8 mouse cellular contexts compared by ENCODE assay signal in genomic region chr12:98734246-98734879, GRCm38 (mm10). TPM values are rescaled to one million over a fixed set of nuclear protein-coding genes. Genes with fewer than 3 reads are reported as not detected.
DNase-seq lines count a peak whose midpoint lies in the region; ATAC-seq and TF ChIP-seq lines count a peak whose summit lies in the region.

No protein-coding gene starts in this region.

- peak overlapping the region; percentile 80 for H3K4me2 ChIP-seq in forebrain, embryonic 12.5 days
- peak overlapping the region; percentile 78 for H3K4me2 ChIP-seq in heart, postnatal 0 days (ENCODE audit: low read depth, low read length)
- peak overlapping the region; percentile 66 for H3K4me2 ChIP-seq in liver, embryonic 16.5 days (ENCODE audit: low read depth, low read length)
- H3K4me2 ChIP-seq in neural tube, embryonic 12.5 days (replicated peaks): peak overlapping the region; percentile 78
- peak overlapping the region; percentile 80 for H3K4me2 ChIP-seq in stomach, postnatal 0 days (replicated peaks; ENCODE audit: low read depth)

- peak overlapping the region; percentile 62 for H3K27ac ChIP-seq in forebrain, embryonic 12.5 days
- H3K27ac ChIP-seq in heart, postnatal 0 days (ENCODE audit: low read depth): no peak overlapping the region; the same call in 1 of the 2 replicates
- H3K27ac ChIP-seq in liver, embryonic 16.5 days (ENCODE audit: low read length): no peak overlapping the region
- no peak overlapping the region for H3K27ac ChIP-seq in neural tube, embryonic 12.5 days
- H3K27ac ChIP-seq in stomach, postnatal 0 days (replicated peaks): peak overlapping the region; percentile 83; the same call in 1 of the 2 replicates

- no peak for TF ChIP-seq CTCF in E14TG2a.4 (conservative IDR thresholded peaks at IDR 0.05; ENCODE audit: low read length)
- TF ChIP-seq CTCF in heart, postnatal 0 days (IDR thresholded peaks at IDR 0.05; ENCODE audit: low read depth): no peak
- peak; percentile 24 for TF ChIP-seq CTCF in stomach, postnatal 0 days (IDR thresholded peaks at IDR 0.05; ENCODE audit: low read depth)

- peak overlapping the region; percentile 76 for H3K4me3 ChIP-seq in E14TG2a.4 (replicated peaks; ENCODE audit: low read length)
- H3K4me3 ChIP-seq in forebrain, embryonic 12.5 days (replicated peaks): peak overlapping the region; percentile 59
- peak overlapping the region; percentile 68 for H3K4me3 ChIP-seq in heart, postnatal 0 days (ENCODE audit: low read depth, low read length)
- H3K4me3 ChIP-seq in liver, embryonic 16.5 days (ENCODE audit: low read depth, low read length): peak overlapping the region; percentile 60
- peak overlapping the region; percentile 59 for H3K4me3 ChIP-seq in neural tube, embryonic 12.5 days
- peak overlapping the region; percentile 71 for H3K4me3 ChIP-seq in stomach, postnatal 0 days (ENCODE audit: low read depth, low read length)

- peak; percentile 89 for ATAC-seq in forebrain, embryonic 12.5 days (ENCODE audit: low FRiP score)
- peak; percentile 76 for ATAC-seq in heart, postnatal 0 days (ENCODE audit: insufficient read depth, low read depth)
- ATAC-seq in liver, embryonic 16.5 days (ENCODE audit: low read depth): peak; percentile 83
- peak; percentile 86 for ATAC-seq in neural tube, embryonic 12.5 days (ENCODE audit: low FRiP score, low read depth)
- peak; percentile 89 for ATAC-seq in stomach, postnatal 0 days (ENCODE audit: low FRiP score, low TSS enrichment)

- TF ChIP-seq EP300 in heart, postnatal 0 days (IDR thresholded peaks at IDR 0.05; ENCODE audit: low read depth): no peak
- no peak for TF ChIP-seq EP300 in stomach, postnatal 0 days (optimal IDR thresholded peaks at IDR 0.05)

- peak overlapping the region; percentile 69 for H3K9ac ChIP-seq in forebrain, embryonic 12.5 days
- peak overlapping the region; percentile 57 for H3K9ac ChIP-seq in heart, postnatal 0 days (replicated peaks; ENCODE audit: low read depth, low read length)
- peak overlapping the region; percentile 61 for H3K9ac ChIP-seq in liver, embryonic 16.5 days (ENCODE audit: low read depth, low read length)
- H3K9ac ChIP-seq in neural tube, embryonic 12.5 days: peak overlapping the region; percentile 60
- peak overlapping the region; percentile 76 for H3K9ac ChIP-seq in stomach, postnatal 0 days (ENCODE audit: low read length)

- WGBS in forebrain, embryonic 12.5 days: 2% methylated on average over 30 of the region's 30 CpGs
- WGBS in heart, postnatal 0 days: under 1% methylated on average over 30 of the region's 30 CpGs
- WGBS in liver, embryonic 16.5 days (ENCODE audit: insufficient replicate concordance): 1% methylated on average over 30 of the region's 30 CpGs
- WGBS in neural tube, embryonic 12.5 days: under 1% methylated on average over 30 of the region's 30 CpGs
- WGBS in stomach, postnatal 0 days: under 1% methylated on average over 30 of the region's 30 CpGs

- H3K27me3 ChIP-seq in E14TG2a.4 (ENCODE audit: insufficient read depth, low read length): peaks cover 13% of the 10 kb centered on the region; the same call in 1 of the 2 replicates
- peaks cover 11% of the 10 kb centered on the region for H3K27me3 ChIP-seq in forebrain, embryonic 12.5 days
- H3K27me3 ChIP-seq in heart, postnatal 0 days (ENCODE audit: control insufficient read depth, insufficient read depth, low read length): no peaks in the 10 kb centered on the region
- H3K27me3 ChIP-seq in liver, embryonic 16.5 days (ENCODE audit: control insufficient read depth, insufficient read depth, low read depth, low read length): peaks cover 39% of the 10 kb centered on the region
- H3K27me3 ChIP-seq in neural tube, embryonic 12.5 days (replicated peaks): no peaks in the 10 kb centered on the region; the same call in 1 of the 2 replicates
- H3K27me3 ChIP-seq in stomach, postnatal 0 days (ENCODE audit: control insufficient read depth, insufficient read depth, low read length): no peaks in the 10 kb centered on the region

- H3K36me3 ChIP-seq in E14TG2a.4 (ENCODE audit: insufficient read depth, low read length): 0 out of 2 replicates have a peak, but pooled peaks cover 6% of the 10 kb centered on the region
- 0 out of 2 replicates have a peak, but pooled peaks cover 2% of the 10 kb centered on the region for H3K36me3 ChIP-seq in forebrain, embryonic 12.5 days (replicated peaks)
- no peaks in the 10 kb centered on the region; the same call in 1 of the 2 replicates for H3K36me3 ChIP-seq in heart, postnatal 0 days (replicated peaks; ENCODE audit: control insufficient read depth, insufficient read depth, low read length)
- no peaks in the 10 kb centered on the region for H3K36me3 ChIP-seq in liver, embryonic 16.5 days (ENCODE audit: control insufficient read depth, insufficient read depth)
- no peaks in the 10 kb centered on the region for H3K36me3 ChIP-seq in neural tube, embryonic 12.5 days
- H3K36me3 ChIP-seq in stomach, postnatal 0 days (ENCODE audit: control insufficient read depth, insufficient read depth, low read length): no peaks in the 10 kb centered on the region

- H3K9me3 ChIP-seq in E14TG2a.4 (ENCODE audit: low read length): no peaks in the 10 kb centered on the region
- no peaks in the 10 kb centered on the region for H3K9me3 ChIP-seq in forebrain, embryonic 12.5 days
- H3K9me3 ChIP-seq in heart, postnatal 0 days (replicated peaks; ENCODE audit: control insufficient read depth, low read length): no peaks in the 10 kb centered on the region
- H3K9me3 ChIP-seq in liver, embryonic 16.5 days (replicated peaks; ENCODE audit: control insufficient read depth, low read length): no peaks in the 10 kb centered on the region
- no peaks in the 10 kb centered on the region for H3K9me3 ChIP-seq in neural tube, embryonic 12.5 days
- no peaks in the 10 kb centered on the region for H3K9me3 ChIP-seq in stomach, postnatal 0 days (ENCODE audit: control insufficient read depth, low read length)

- DNase-seq in c-Kit-positive CD71-positive TER-119-positive erythroid progenitor cells, embryonic 14.5 days (ENCODE audit: low spot score): peak; percentile 76
- DNase-seq in heart, postnatal 0 days (ENCODE audit: low spot score): peak; percentile 87
- peak; percentile 91 to 93 for DNase-seq in kidney, postnatal 4 days
- DNase-seq in stomach, postnatal 0 days (ENCODE audit: low spot score): peak; percentile 88

- H3K4me1 ChIP-seq in E14TG2a.4 (replicated peaks; ENCODE audit: low read depth, low read length): peaks cover 46% of the 10 kb centered on the region
- H3K4me1 ChIP-seq in forebrain, embryonic 12.5 days: peaks cover 28% of the 10 kb centered on the region
- H3K4me1 ChIP-seq in heart, postnatal 0 days (ENCODE audit: control insufficient read depth, insufficient read depth): peaks cover 24% of the 10 kb centered on the region
- peaks cover 13% of the 10 kb centered on the region for H3K4me1 ChIP-seq in liver, embryonic 16.5 days (ENCODE audit: control insufficient read depth, low read depth, low read length)
- peaks cover 20% of the 10 kb centered on the region for H3K4me1 ChIP-seq in neural tube, embryonic 12.5 days
- peaks cover 5% of the 10 kb centered on the region for H3K4me1 ChIP-seq in stomach, postnatal 0 days (replicated peaks; ENCODE audit: control insufficient read depth, insufficient read depth)

RNA-seq across cellular contexts. Expression of gene Ptpn21, which starts 2.8 kb away (rescaled TPM):
- 8.6 and 9.8 TPM in 2 replicates for polyA plus RNA-seq in forebrain, embryonic 12.5 days (2016; fragmentation: Nextera tagmentation; extraction: Ambion mirVana)
- total RNA-seq in heart, postnatal 0 days (2014; rRNA removed; ENCODE audit: low replicate concordance): 8.7 and 16.0 TPM in 2 replicates
- polyA plus RNA-seq in heart, postnatal 0 days (2015; fragmentation: Nextera tagmentation; extraction: Ambion mirVana): 5.4 and 6.0 TPM in 2 replicates
- polyA plus RNA-seq in liver, embryonic 16.5 days (2015; fragmentation: Nextera tagmentation; extraction: Ambion mirVana): 2.2 and 2.9 TPM in 2 replicates
- polyA plus RNA-seq in neural tube, embryonic 12.5 days (2016; fragmentation: Nextera tagmentation; extraction: Ambion mirVana): 7.3 TPM in 2 replicates
- 5.5 and 6.6 TPM in 2 replicates for polyA plus RNA-seq in stomach, postnatal 0 days (2015; fragmentation: Nextera tagmentation; extraction: Ambion mirVana)

RNA-seq across cellular contexts. Expression of gene Zc3h14, which starts 12.4 kb away (rescaled TPM):
- polyA plus RNA-seq in forebrain, embryonic 12.5 days (2016; fragmentation: Nextera tagmentation; extraction: Ambion mirVana): 156 and 160 TPM in 2 replicates
- total RNA-seq in heart, postnatal 0 days (2014; rRNA removed; ENCODE audit: low replicate concordance): 73.1 TPM in 2 replicates
- 64.4 and 64.6 TPM in 2 replicates for polyA plus RNA-seq in heart, postnatal 0 days (2015; fragmentation: Nextera tagmentation; extraction: Ambion mirVana)
- 30.8 and 31.8 TPM in 2 replicates for polyA plus RNA-seq in liver, embryonic 16.5 days (2015; fragmentation: Nextera tagmentation; extraction: Ambion mirVana)
- 139 and 146 TPM in 2 replicates for polyA plus RNA-seq in neural tube, embryonic 12.5 days (2016; fragmentation: Nextera tagmentation; extraction: Ambion mirVana)
- 47.7 and 49.3 TPM in 2 replicates for polyA plus RNA-seq in stomach, postnatal 0 days (2015; fragmentation: Nextera tagmentation; extraction: Ambion mirVana)

Comparison
In these comparisons a context has a peak if more than half of its experiments do, and no peak if none do; other contexts are left out.
1. H3K27ac ChIP-seq: peak in forebrain, embryonic 12.5 days (single experiment) and stomach, postnatal 0 days (single experiment); none in heart, postnatal 0 days (single experiment), liver, embryonic 16.5 days (single experiment) and neural tube, embryonic 12.5 days (single experiment).
2. Peak in every context shown above with its lines, with median percentiles within 50 percentile points of each other: H3K4me3 ChIP-seq, DNase-seq, ATAC-seq, H3K4me2 ChIP-seq and H3K9ac ChIP-seq.